Mouse (Mus musculus) CD8-positive naive resting alpha-beta T cell, adult 2 months (primary cell): Measurements from ENCODE around the gene Fndc10.
"Not testable (repeated sequence)": the region's sequence is repeated elsewhere in the genome, so short reads cannot be mapped to it uniquely, and the experiment has no call there.

Experiments used
- DNase-seq, 2 experiments: peaks; one replicate each; pipeline ENCODE4 v3.0.0; 2022; ENCODE audit warnings: low read depth in 2 of 2, low spot score in 2 of 2

The Fndc10 gene

DNA sequence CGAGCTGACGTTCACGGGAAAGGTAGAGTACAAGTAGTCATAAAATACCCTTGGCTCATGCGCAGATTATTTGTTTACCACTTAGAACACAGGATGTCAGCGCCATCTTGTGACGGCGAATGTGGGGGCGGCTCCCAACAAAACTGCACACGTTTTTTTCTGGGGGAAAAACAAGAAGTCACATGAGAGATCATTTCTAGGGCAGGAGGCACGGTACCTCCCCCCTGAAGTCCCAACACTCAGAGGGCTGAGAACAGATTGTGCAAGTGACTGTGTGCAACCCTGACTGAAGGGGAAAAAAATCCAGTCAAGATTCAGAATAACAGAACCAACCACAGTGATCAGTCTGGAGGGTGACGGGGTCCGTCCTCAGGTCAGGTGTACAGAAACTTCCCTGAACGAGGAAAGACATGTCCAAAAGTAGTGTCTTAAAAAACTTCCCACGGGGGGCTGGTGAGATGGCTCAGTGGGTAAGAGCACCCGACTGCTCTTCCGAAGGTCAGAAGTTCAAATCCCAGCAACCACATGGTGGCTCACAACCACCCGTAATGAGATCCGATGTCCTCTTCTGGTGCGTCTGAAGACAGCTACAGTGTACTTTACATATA is 10.4 kb upstream of the Fndc10 start:
- DNase-seq = not testable (repeated sequence)

DNA sequence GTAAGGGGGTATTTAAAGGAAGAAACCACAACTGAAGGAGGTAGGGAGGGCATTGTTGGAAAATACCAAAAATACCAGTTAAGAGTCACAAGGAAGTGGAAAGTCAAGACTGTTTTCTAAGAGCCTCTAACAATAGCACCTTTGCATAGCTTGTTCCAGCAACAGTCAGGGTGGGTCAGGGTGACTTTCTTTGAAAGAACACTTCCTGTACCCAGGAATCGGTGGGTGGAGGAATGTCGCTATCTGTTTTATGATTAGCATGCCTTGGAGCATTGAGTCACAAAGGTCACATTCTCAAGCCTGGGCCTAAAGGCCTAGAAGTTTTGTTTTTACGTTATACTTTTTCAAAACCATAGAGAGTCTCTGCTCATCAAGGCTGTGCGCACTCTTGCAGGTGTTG is 6.4 kb upstream of the Fndc10 start:
- DNase-seq = not testable (repeated sequence)

- DNase-seq = no peak
These were observed 3.4 kb upstream of the Fndc10 start for GRCm38 (mm10) chr4:155690571-155691375.

DNA sequence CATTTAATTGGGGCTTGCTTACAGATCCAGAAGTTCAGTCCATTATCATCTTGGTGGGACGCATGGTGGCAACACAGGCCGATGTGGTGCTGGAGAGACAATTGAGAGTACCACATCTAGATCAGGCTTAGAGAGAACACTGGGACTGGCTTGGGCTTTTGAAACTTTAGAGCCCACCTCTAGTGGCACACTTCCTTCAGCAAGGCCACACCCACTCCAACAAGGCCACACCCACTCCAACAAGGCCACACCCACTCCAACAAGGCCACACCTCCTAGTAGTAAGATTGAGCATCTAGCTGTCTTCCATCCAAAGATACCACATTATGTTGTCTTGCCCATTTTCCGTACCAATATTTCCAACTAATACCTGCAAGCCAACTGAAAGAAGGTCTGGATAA is 1.7 kb upstream of the Fndc10 start:
- DNase-seq = peak in 1 of 2 experiments; percentile 32

DNA sequence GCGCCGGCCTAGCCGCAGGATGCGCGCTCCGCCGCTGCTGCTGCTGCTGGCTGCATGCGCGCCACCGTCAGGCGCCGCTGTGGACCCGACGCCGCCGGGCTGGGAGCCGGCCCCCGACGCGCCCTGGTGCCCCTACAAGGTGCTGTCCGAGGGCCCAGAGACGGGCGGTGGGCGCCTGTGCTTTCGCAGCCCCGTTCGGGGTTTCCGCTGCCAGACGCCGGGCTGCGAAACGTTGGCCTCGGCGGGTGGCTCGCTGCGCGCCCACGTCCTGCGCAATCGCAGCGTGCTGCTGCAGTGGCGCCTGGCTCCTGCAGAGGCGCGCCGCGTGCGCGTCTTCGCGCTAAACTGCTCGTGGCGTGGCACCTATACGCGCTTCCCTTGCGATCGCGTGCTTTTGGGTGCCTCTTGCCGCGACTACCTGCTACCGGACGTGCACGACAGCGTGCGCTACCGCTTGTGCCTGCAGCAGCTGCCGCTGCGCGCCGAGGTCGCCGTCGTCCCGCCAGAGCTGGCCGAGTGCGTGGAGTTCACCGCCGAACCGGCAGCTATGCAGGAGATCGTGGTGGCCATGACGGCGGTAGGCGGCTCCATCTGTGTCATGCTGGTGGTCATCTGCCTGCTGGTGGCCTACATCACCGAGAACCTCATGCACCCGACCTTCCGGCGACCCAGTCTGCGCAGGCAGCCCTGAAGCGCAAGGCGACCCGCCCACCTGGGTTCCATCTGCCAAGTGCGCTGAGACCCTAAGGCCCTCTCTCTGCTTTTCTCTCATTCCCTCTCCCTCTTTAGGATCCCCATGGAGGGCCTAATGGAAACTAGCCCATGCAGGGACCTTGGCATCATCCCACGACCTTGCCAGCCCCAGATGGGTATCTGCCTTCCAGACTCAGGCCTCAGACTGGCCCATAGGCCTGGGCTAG is 600 bp downstream of the Fndc10 start:
- DNase-seq = peak; percentile 71 to 77

- DNase-seq = no peak
These were observed 1.5 kb downstream of the Fndc10 start for GRCm38 (mm10) chr4:155695531-155696062.

- no peak for DNase-seq
These were observed 2.4 kb downstream of the Fndc10 start for GRCm38 (mm10) chr4:155696261-155697255.

DNA sequence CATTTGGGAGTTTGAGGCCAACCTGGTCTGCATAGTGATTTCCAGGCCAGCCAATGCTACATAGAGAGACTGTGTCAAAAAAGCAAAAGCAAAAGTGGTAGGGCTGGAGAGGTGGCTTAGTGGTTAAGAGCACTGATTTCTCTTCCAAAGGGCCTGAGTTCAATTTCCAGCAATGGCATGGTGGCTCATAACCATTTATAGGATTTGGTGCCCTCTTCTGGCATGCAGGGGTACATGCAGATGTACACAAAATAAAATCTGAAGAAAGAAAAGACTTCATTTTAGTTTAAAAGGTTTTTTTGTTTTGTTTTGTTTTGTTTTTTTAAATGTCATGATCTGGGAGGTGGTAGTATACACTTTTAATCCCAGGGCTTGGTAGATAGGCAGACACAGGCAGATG is 6.3 kb downstream of the Fndc10 start:
- DNase-seq = no peak

- no peak for DNase-seq
These were observed 9.3 kb downstream of the Fndc10 start for GRCm38 (mm10) chr4:155703425-155703929.

DNA sequence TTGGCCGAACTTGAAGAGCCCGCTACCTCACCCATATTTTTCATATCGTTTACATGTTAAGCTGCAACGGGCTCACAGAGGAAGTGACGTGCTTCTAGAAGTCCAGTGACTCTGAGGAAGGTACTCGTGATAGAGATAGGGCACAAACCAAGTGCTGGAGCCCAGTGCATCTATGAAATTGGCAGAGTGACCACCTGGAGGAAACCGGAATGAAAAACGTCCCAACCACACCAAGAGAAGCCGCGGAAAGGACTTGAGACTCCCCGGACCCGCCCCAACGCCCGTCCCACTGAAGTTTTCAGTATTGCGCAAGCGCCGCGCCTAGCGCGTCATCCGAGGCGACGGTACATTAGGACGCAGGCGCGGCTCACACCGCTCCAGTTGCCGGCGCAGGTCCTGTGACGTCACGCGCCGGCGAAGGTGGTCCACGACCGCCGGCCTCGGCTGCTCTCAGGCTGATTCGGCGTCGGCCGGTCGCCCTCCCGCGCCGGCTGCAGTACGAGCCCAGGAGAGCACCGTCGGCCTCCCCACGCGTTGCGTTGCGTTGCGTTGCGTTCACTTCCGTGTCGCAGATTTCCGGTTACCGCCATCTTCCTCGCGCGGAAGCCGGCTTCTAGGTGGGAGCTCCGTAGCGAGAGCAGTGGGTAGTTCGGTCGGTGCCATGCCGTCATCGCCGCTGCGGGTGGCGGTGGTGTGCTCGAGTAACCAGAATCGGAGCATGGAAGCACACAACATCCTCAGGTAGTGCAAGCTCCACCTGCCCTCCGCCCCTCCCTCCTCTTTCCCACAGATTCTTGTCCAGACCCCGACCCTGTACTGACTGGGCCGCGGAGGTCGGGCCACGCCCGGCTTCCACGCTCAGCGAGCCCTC is 10.8 kb downstream of the Fndc10 start, which contains the start of gene Ssu72:
Ssu72 (plus strand) TSS at position 80 of the 871 bp plus-strand sequence.
- peak; percentile 87 to 91 for DNase-seq

- no peak for DNase-seq
These were observed 11.4 kb downstream of the Fndc10 start for GRCm38 (mm10) chr4:155705592-155705929.

GRCm38 (mm10) chr4:155708582-155708981 is 14.4 kb downstream of the Fndc10 start:
- no peak for DNase-seq

- DNase-seq = no peak
These were observed 14.8 kb downstream of the Fndc10 start for GRCm38 (mm10) chr4:155708988-155709387.

- DNase-seq = no peak
These were observed 16.5 kb downstream of the Fndc10 start for GRCm38 (mm10) chr4:155710521-155711252.

DNA sequence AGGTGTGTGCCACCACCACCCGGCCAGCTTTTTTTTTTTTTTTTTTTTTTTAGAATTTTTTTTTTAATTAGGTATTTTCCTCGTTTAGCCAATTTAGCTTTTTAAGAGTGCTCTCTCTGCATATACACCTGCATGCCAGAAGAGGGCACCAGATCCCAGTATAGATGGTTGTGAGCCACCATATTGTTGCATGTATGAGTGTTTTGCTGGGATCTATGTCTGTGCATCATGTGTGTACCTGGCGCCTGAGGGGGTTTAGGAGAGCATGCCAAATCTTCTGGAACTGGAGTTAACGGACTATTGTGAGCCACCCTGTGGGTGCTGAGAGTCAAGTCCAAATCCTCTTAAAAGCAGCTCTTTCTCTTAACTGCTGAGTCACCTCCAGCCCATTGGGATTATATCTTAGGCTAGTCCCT is 27.5 kb downstream of the Fndc10 start:
- DNase-seq = peak; percentile 26 to 35

GRCm38 (mm10) chr4:155727993-155728392 is 33.9 kb downstream of the Fndc10 start:
- DNase-seq = no peak

DNA sequence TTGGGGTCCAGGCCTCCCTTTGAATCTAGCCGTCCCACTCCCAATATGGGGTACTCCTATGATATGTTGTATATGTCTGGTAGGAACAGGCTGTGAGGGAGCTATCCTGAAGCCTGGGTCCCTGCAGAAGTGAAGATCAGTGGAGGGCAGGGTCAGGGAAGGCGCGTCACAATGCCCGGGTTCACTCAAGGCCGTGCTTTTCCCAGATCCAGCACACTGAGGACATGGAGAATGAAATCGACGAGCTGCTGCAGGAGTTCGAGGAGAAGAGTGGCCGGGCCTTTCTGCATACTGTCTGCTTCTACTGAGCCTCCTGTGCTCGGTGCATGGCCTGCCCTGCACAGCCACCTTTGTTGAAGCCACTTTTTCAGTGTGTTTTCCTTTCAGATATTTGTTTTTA is 39.1 kb downstream of the Fndc10 start:
- no peak for DNase-seq

GRCm38 (mm10) chr4:155734350-155734941 is 40.3 kb downstream of the Fndc10 start, which contains the start of gene Tmem240:
TSS of gene Tmem240 (plus strand) at chr4:155734800.
- peak; percentile 60 to 74 for DNase-seq
